Mouse (Mus musculus) hematopoietic stem cell, adult 5-6 weeks (primary cell): Measurements from ENCODE around the gene Klk1b5. TPM values are rescaled to one million over a fixed set of nuclear protein-coding genes. Genes with fewer than 3 reads are reported as not detected.
"Not testable (repeated sequence)": the region's sequence is repeated elsewhere in the genome, so short reads cannot be mapped to it uniquely, and the experiment has no call there.

ENCODE experiments used
- ATAC-seq, 2 experiments: fragments of 125-278 bp in 1 of 2; replicated peaks in 1 of 2; 2 replicates each; pipeline ENCODE4 v1.8.0; 2016 to 2017; ENCODE audit warnings: inconsistent platforms in 2 of 2, mild to moderate bottlenecking in 2 of 2, moderate number of reproducible peaks in 2 of 2, low read depth in 1 of 2, moderate TSS enrichment in 1 of 2; ENCODE audit not compliant: low FRiP score in 2 of 2, poor library complexity in 2 of 2, severe bottlenecking in 2 of 2, insufficient read depth in 1 of 2, low TSS enrichment in 1 of 2
- total RNA-seq: library from RNA; stranded (forward); fragments of 172-1452, 232-1000 nt; gene quantifications from 2 replicates; pipeline ENCODE4 v1.2.3, GENCODE M21; 2017

The Klk1b5 gene
- total RNA-seq, result not detected in 2 replicates

DNA sequence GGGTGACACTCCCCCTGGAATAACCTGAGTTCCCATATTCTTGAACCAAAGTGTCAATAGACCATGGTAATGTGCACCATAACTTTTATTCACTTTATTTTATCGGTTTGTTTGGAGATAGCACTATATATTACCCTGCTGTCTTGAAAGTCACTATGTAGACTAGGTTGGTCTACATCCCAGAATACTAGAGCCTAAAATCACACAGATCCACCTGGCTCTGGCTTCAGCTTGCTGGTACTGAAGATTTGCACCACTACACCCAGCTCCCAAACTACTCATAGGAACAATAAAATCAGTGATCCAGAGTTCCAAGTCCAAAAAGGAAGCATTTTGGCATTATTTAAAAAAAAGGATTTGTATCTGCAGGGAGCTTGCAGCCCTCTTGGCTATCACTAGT is at the start of gene Klk1b5:
Gene Klk1b5 (plus strand): TSS at position 301 of the 400 bp plus-strand sequence.
- no peak for ATAC-seq

DNA sequence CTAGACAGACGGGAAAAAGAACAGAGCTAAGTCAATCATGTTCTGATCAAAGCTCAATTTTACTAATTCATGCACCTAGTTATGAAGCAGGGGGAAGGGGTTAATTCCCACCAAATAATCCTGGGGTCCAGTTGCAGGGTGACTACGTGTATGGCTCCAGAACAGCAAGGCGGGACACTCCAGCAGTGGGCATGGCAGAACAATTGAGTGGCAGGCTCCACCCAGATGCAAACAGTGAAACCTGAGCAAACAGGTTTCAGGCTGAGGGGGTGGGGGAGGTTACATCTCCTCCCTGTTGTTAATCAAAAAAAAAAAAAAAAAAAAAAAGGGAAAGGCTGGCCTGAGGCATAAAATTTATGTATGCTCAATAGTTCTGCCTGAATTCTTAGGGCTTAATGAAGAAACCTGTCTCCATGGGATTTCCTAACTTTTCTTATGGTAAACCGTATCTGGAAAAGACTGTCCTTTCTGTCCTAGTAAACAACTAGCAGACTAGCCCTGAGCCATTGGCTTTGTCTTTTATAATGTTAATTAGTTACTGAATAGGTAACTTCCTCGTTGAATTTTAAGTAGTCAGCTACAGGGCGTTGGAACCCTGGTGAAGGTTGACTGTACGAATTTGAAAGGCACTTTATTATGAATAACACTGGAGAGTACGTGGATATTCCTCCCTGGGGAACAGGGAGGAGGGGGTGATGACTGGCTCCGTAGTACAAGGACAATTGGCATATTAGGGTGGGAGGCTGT is 36.3 kb upstream of the Klk1b5 start:
- no peak for ATAC-seq

DNA sequence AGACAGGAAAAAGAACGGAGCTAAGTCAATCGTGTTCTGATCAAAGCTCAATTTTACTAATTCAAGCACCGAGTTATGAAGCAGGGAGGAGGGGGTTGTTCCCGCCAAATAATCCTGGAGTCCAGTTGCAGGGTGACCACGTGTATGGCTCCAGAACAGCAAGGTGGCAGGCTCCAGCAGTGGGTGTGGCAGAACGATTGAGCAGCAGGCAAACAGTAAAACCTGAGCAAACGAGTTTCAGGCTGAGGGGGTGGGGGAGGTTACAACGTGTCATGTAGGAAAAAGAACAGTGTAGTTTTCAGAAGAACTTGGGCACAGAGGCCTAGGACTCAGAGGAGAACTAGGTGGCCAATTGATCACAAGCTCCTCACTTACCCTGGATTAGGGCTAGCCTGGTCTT is 29.2 kb upstream of the Klk1b5 start:
- ATAC-seq, result not testable (repeated sequence)

- ATAC-seq, result not testable (repeated sequence)
Measured at GRCm38 (mm10) chr7:44187936-44188335, 27.8 kb upstream of the Klk1b5 start, which contains the start of gene Klk1b24. TSS of gene Klk1b24 (plus strand) at chr7:44188236.

- ATAC-seq, result not testable (repeated sequence)
Measured at GRCm38 (mm10) chr7:44193466-44193865, 22.3 kb upstream of the Klk1b5 start.

DNA sequence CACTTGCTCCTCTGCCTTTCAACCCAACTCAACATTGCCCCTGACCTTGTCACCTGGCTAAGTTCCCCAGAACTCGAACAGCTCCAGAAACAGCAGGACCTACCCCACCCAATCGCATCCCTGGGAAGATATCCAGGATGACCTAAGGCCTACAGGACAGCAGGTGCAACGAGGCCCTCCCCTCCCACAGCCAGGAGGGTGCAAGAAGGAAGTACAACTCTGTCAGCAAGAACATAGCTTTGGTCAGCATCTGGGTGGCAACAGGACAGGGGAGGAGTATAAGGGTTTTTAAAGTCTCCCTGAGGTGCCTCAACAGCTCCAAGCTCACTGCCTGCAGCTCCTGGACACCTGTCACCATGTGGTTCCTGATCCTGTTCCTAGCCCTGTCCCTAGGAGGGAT is 17.9 kb upstream of the Klk1b5 start, which contains the start of gene Klk1b3:
Gene Klk1b3 (plus strand): TSS at position 301 of the 400 bp plus-strand sequence.
- ATAC-seq, result no peak

DNA sequence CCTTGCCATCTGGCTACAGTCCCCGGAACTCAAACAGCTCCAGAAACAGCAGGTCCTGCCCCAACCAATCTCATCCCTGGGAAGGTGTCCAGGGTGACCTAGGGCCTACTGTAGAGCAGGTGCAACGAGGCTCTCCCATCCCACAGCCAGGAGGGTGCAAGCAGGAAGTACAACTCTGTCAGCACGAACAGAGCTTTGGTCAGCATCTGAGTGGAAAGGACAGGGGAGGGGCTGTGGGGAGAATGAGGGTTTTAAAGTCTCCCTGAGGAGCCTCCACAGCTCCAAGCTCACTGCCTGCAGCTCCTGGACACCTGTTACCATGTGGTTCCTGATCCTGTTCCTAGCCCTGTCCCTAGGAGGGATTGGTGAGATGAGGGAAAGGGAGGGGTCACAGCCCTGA is 8.6 kb upstream of the Klk1b5 start, which contains the start of gene Klk1b4:
Gene Klk1b4 (plus strand): TSS at position 301 of the 400 bp plus-strand sequence.
- not testable (repeated sequence) for ATAC-seq

GRCm38 (mm10) chr7:44208307-44208706 is 7.4 kb upstream of the Klk1b5 start:
- ATAC-seq, result no peak

- ATAC-seq, result not testable (repeated sequence)
Measured at GRCm38 (mm10) chr7:44221601-44222000, 5.9 kb downstream of the Klk1b5 start.

GRCm38 (mm10) chr7:44222335-44222734 is 6.6 kb downstream of the Klk1b5 start:
- not testable (repeated sequence) for ATAC-seq

DNA sequence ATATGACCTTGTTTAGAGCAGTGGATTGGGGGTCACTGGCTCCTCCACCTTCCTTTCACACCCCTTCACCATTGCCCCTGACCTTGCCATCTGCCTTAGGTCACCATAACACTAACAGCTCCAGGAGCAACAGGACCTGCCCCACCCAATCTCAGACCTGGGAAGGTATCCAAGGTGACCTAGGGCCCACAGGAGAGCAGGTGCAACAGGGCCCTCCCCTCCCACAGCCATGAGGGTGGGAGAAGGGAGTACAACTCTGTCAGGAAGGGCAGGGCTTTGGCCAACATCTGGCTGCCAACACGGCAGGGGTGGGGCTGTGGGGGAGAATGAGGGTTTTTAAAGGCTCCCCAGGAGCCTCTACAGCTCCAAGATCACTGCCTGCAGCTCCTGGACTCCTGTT is 9.3 kb downstream of the Klk1b5 start, which contains the start of gene Klk1:
Gene Klk1 (plus strand): TSS at position 285 of the 400 bp plus-strand sequence.
- ATAC-seq, result no peak

DNA sequence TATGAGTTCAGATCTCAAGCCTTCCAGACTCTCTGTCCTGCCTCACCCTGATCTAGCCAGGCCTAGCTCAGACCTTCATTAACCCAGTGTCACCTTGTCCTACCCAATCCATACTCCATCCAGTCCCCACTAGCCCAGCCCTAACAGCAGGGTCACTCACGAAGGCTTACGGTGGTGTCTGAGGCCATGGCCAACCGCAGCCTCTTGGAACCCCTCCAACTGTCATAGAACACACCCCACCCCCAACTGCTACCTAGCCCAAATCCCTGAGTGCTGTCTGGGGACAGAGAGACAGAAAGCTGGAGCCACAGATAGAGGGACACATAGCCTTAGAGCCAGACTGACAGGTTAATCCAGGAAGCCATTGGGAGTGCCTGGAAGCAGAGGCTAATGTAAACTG is 20.2 kb downstream of the Klk1b5 start, which contains the start of gene Gm36864:
Gene Gm36864 (plus strand): TSS at position 269 of the 400 bp plus-strand sequence.
- no peak for ATAC-seq

DNA sequence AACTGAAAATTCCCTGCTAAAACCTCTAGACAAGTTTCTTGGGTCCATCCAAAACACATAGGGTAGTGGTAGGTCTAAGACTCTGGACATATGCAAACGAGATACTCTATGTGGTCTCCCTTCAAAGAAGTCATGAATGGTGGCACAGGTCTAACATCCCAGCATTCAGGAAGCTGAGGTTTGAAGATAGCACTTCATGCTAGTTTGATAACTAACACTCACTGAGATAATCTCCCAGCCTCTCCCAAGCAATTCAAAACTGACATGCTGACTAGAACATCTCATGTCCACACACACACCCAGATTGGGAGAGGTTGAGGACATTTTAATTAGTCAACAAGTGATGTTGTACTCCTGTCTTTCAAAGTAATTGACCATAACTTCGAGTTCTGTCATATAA is 24.2 kb downstream of the Klk1b5 start:
- no peak for ATAC-seq

GRCm38 (mm10) chr7:44240712-44241111 is 25.0 kb downstream of the Klk1b5 start:
- no peak; a peak in 1 of 4 replicates for ATAC-seq

DNA sequence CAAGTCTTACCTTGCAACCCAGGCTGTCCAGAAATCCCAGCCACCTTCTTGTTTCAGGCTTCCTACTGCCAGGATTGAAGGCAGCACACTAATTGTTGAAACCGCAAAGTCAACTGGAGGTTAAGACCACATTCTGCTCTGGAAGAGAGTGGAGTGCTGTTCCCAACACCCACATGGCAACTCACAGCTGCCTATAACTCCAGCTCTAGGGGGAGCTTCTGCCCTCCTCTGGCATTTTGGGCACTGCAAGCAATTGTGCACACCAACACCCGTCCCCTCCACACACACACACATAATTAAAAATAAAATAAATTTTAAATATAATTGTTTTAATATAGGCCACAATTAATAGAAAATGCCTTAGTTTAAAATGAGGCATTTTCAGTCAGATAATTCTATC is 25.4 kb downstream of the Klk1b5 start:
- ATAC-seq, result no peak

DNA sequence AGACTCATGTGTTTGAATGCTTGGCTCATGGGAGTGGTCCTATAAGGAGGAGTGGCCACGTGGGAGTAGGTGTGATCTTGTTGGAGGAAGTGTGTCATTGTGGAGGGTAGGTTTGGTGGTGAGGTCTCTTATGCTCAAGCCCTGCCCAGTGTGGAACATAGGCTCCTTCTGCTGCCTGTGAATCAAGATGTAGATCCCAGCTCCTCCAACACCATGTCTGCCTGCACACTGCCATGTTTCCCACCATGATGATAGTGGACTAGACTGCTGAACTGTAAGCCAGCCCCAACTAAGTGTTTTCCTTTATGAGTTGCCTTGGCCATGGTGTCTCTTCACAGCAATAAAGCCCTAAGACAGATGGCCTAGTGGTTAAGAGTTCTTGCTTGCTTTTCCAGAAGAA is 28.3 kb downstream of the Klk1b5 start:
- no peak for ATAC-seq

GRCm38 (mm10) chr7:44246055-44246983 is 30.6 kb downstream of the Klk1b5 start, which contains the start of the genes 1700028J19Rik and 2410002F23Rik:
TSS of gene 1700028J19Rik (minus strand) at chr7:44246695.
TSS of gene 2410002F23Rik (plus strand) at chr7:44246722.
- ATAC-seq, result peak; percentile 70 to 83
